ENCODE assay signal across 8 mouse cellular contexts in the genomic region with DNA sequence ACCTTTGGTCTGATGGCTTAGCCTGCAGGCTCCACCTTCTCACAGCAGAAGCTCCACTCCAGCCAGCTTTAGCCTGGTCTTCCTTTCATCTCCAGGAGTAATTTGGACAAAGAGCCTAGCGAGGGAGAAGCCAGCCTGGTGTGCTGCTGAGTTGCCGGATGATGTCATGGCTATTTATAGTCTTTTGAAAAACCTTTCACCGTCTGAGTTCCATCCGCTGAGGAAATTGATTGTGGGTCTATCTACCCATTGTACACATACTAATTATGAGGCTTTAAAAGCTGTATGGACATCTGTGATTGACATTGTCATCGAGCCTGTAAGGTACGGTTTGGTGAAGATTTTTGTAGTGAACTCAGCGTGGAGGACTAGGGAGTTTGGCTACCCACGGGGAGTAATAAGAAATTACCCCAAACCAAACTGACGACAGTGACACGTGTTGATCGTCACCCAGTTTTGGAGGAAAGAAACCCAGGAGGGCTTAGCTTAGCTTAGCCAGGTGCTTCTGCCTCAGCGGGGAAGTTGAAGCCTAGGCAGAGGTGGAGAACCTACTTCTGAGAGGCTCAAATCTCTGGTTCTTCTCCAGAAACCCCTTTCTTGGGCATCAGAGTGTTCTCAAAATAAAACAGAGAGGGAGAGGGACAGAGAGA. TPM values are rescaled to one million over a fixed set of nuclear protein-coding genes. Genes with fewer than 3 reads are reported as not detected.
DNase-seq lines count a peak whose midpoint lies in the region; ATAC-seq and TF ChIP-seq lines count a peak whose summit lies in the region.

No protein-coding gene starts in this region.

- ATAC-seq in cerebellum, adult (ENCODE audit: insufficient number of reproducible peaks, low FRiP score, low TSS enrichment): peak; percentile 90
- ATAC-seq in forebrain, embryonic 14.5 days: peak; percentile 71
- ATAC-seq in hindbrain, postnatal 0 days: peak; percentile 72

- H3K36me3 ChIP-seq in forebrain, embryonic 14.5 days (ENCODE audit: control insufficient read depth, insufficient read depth, low read length): no peaks in the 10 kb centered on the region
- H3K36me3 ChIP-seq in hindbrain, postnatal 0 days (ENCODE audit: insufficient read depth, low read length): no peaks in the 10 kb centered on the region

- 20% methylated on average over 12 of the region's 12 CpGs for WGBS in forebrain, embryonic 14.5 days
- WGBS in hindbrain, postnatal 0 days: 38% methylated on average over 12 of the region's 12 CpGs

- H3K4me1 ChIP-seq in forebrain, embryonic 14.5 days (ENCODE audit: control insufficient read depth, insufficient read depth, low read length): peaks cover 10% of the 10 kb centered on the region
- H3K4me1 ChIP-seq in hindbrain, postnatal 0 days (ENCODE audit: insufficient read depth, low read length): peaks cover 8% of the 10 kb centered on the region; the same call in 1 of the 2 replicates

- H3K9ac ChIP-seq in forebrain, embryonic 14.5 days (ENCODE audit: low read length): no peak overlapping the region
- no peak overlapping the region for H3K9ac ChIP-seq in hindbrain, postnatal 0 days (replicated peaks; ENCODE audit: low read length)

- H3K4me2 ChIP-seq in forebrain, embryonic 14.5 days (ENCODE audit: low read length): no peak overlapping the region
- 0 out of 2 replicates have a peak overlapping the region, but pooled peaks have one; percentile 0 for H3K4me2 ChIP-seq in hindbrain, postnatal 0 days (ENCODE audit: low read depth, low read length)

- peak overlapping the region; percentile 22; the same call in 1 of the 2 replicates for H3K27ac ChIP-seq in forebrain, embryonic 14.5 days (ENCODE audit: low read depth, low read length)
- peak overlapping the region; percentile 28; the same call in 1 of the 2 replicates for H3K27ac ChIP-seq in hindbrain, postnatal 0 days

- no peaks in the 10 kb centered on the region for H3K9me3 ChIP-seq in forebrain, embryonic 14.5 days (replicated peaks; ENCODE audit: control insufficient read depth, low read length)
- no peaks in the 10 kb centered on the region for H3K9me3 ChIP-seq in hindbrain, postnatal 0 days (ENCODE audit: low read length)

- H3K4me3 ChIP-seq in forebrain, embryonic 14.5 days (ENCODE audit: low read depth, low read length): no peak overlapping the region
- no peak overlapping the region for H3K4me3 ChIP-seq in hindbrain, postnatal 0 days (ENCODE audit: low read length)

- no peaks in the 10 kb centered on the region for H3K27me3 ChIP-seq in forebrain, embryonic 14.5 days (replicated peaks; ENCODE audit: control insufficient read depth, insufficient read depth, low read length)
- no peaks in the 10 kb centered on the region for H3K27me3 ChIP-seq in hindbrain, postnatal 0 days (ENCODE audit: insufficient read depth, low read length)

- no peak for DNase-seq in cerebellum, postnatal 4 days (ENCODE audit: low spot score in 2 of 2)
- peak; percentile 89 for DNase-seq in brain, embryonic 14.5 days (ENCODE audit: low read depth)
- DNase-seq in forebrain, embryonic 14.5 days (ENCODE audit: low spot score): peak; percentile 86
- peak; percentile 77 for DNase-seq in hindbrain, postnatal 0 days (ENCODE audit: low spot score)
- DNase-seq in spleen, postnatal 4 days (ENCODE audit: low spot score in 2 of 2): no peak
- no peak for DNase-seq in layer of hippocampus, adult 9-10 months (ENCODE audit: low spot score)
- no peak for DNase-seq in urinary bladder, postnatal 4 days (ENCODE audit: low spot score in 2 of 2)

- no peak for TF ChIP-seq CTCF in brain, embryonic 14.5 days (IDR thresholded peaks at IDR 0.05; ENCODE audit: borderline replicate concordance, extremely low read depth, insufficient read depth, insufficient read length)
- no peak for TF ChIP-seq CTCF in hindbrain, postnatal 0 days (IDR thresholded peaks at IDR 0.05; ENCODE audit: low read depth)

- no peak for TF ChIP-seq POLR2A in brain, embryonic 14.5 days (IDR thresholded peaks at IDR 0.05; ENCODE audit: borderline replicate concordance, extremely low read depth, insufficient read depth, insufficient read length, poor library complexity, severe bottlenecking)

RNA-seq across cellular contexts. Expression of a gene that starts 28.8 kb away (rescaled TPM):
- 21.4 and 26.6 TPM in 2 replicates for polyA plus RNA-seq in brain, embryonic 14.5 days (2012; rRNA removed)
- polyA plus RNA-seq in forebrain, embryonic 14.5 days (2014; fragmentation: Nextera tagmentation; extraction: Ambion mirVana): 25.8 and 30.8 TPM in 2 replicates
- 11.9 and 17.8 TPM in 2 replicates for total RNA-seq in hindbrain, postnatal 0 days (2014; rRNA removed)
- polyA plus RNA-seq in hindbrain, postnatal 0 days (2015; fragmentation: Nextera tagmentation; extraction: Ambion mirVana): 16.7 and 18.4 TPM in 2 replicates

Comparison
In these comparisons a context has a peak if more than half of its experiments do, and no peak if none do; other contexts are left out.
1. DNase-seq: peak in brain, embryonic 14.5 days (single experiment), forebrain, embryonic 14.5 days (single experiment) and hindbrain, postnatal 0 days (single experiment); none in cerebellum, postnatal 4 days (0 of 2), spleen, postnatal 4 days (0 of 2), layer of hippocampus, adult 9-10 months (single experiment) and urinary bladder, postnatal 4 days (0 of 2).
2. Peak in every context shown above with its lines, with median percentiles within 50 percentile points of each other: ATAC-seq.